Mouse (Mus musculus): ENCODE results near the gene Gm11444. TPM values are rescaled to one million over a fixed set of nuclear protein-coding genes. Genes with fewer than 3 reads are reported as not detected.

The Gm11444 gene
- polyA plus RNA-seq, 1 experiment from 2014 or later = not detected

DNA sequence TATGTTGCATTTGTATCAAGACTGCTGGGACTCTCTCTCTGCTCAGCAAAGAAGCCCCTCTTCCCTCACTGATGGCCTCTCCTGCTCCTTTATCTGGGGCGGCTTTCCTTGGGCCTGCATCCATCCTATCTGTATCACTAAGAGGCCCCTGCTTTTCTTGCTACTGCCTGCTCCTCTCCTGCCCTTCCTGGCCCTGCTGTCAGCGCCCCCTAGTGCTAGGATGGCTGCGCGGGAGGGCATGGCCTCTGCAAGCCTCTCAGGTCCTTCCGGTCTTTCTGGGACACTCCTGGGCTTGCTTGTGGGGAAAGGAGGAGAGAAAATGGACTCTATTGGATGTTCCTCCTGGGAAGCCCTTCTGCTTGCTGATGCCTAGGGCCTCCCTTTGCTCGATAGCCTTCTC is 27.0 kb downstream of the Gm11444 start:
- DNase-seq (peak; percentile 89), ATAC-seq (peak; percentile 61; the same call in 1 of the 2 replicates)
- no peaks in the 10 kb centered on the region for H3K4me1 ChIP-seq (ENCODE audit: insufficient read depth)
- TF ChIP-seq CTCF (IDR thresholded peaks at IDR 0.05; ENCODE audit: low read depth) (peak; percentile 97), EP300 (IDR thresholded peaks at IDR 0.05; ENCODE audit: low read depth) (no peak)
- no peak overlapping the region for H3K27ac ChIP-seq (ENCODE audit: low read depth)
- WGBS (ENCODE audit: insufficient replicate concordance) = 13% methylated on average over 6 of the region's 6 CpGs
- H3K4me2 ChIP-seq (ENCODE audit: low read depth, low read length) = no peak overlapping the region
- H3K9me3 ChIP-seq (ENCODE audit: low read length) = no peaks in the 10 kb centered on the region
- H3K36me3 ChIP-seq (replicated peaks; ENCODE audit: insufficient read depth, low read length) = no peaks in the 10 kb centered on the region
- H3K4me3 ChIP-seq (ENCODE audit: low read depth, low read length) = no peak overlapping the region
- peaks cover 38% of the 10 kb centered on the region for H3K27me3 ChIP-seq (ENCODE audit: insufficient read depth, low read length)
- no peak overlapping the region for H3K9ac ChIP-seq (replicated peaks)

DNA sequence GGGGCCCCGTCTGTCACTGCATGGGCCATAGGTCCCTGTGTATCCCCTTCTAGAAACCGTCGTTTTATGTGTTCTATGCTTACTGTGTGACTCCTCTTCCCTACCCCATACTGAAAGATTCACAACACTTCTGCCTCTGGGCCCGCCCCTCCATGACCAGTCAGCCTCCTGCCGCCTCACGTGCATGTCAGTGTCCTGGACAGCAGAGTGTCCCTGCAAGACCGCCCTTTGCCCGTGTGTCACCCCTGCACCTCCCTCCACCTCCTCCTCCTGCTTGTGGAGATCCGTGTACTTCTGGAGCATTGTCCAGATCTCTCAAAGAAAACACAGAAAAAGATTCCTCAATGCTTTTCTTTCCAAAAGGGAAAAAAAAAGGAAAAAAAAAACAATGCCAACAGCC is 28.5 kb downstream of the Gm11444 start:
- Histone ChIP-seq H3K27me3 (ENCODE audit: insufficient read depth, low read length) (peaks cover 24% of the 10 kb centered on the region), H3K27ac (ENCODE audit: low read depth) (no peak overlapping the region), H3K4me2 (ENCODE audit: low read depth, low read length) (no peak overlapping the region), H3K4me1 (ENCODE audit: insufficient read depth) (no peaks in the 10 kb centered on the region), H3K9ac (replicated peaks) (no peak overlapping the region), H3K36me3 (replicated peaks; ENCODE audit: insufficient read depth, low read length) (no peaks in the 10 kb centered on the region), H3K4me3 (ENCODE audit: low read depth, low read length) (no peak overlapping the region), H3K9me3 (ENCODE audit: low read length) (no peaks in the 10 kb centered on the region)
- 72% methylated on average over 9 of the region's 9 CpGs for WGBS (ENCODE audit: insufficient replicate concordance)
- DNase-seq (no peak), ATAC-seq (no peak)
- TF ChIP-seq EP300 (IDR thresholded peaks at IDR 0.05; ENCODE audit: low read depth) (no peak), CTCF (IDR thresholded peaks at IDR 0.05; ENCODE audit: low read depth) (no peak)

- Histone ChIP-seq H3K9ac (replicated peaks) (no peak overlapping the region), H3K36me3 (replicated peaks; ENCODE audit: insufficient read depth, low read length) (no peaks in the 10 kb centered on the region), H3K27me3 (ENCODE audit: insufficient read depth, low read length) (peaks cover 17% of the 10 kb centered on the region), H3K4me2 (ENCODE audit: low read depth, low read length) (no peak overlapping the region), H3K4me1 (ENCODE audit: insufficient read depth) (no peaks in the 10 kb centered on the region), H3K27ac (ENCODE audit: low read depth) (no peak overlapping the region), H3K4me3 (ENCODE audit: low read depth, low read length) (no peak overlapping the region), H3K9me3 (ENCODE audit: low read length) (no peaks in the 10 kb centered on the region)
- ATAC-seq = no peak
- TF ChIP-seq EP300 (IDR thresholded peaks at IDR 0.05; ENCODE audit: low read depth) (no peak), CTCF (IDR thresholded peaks at IDR 0.05; ENCODE audit: low read depth) (no peak)
- no peak for DNase-seq
- 82% methylated on average over 3 of the region's 3 CpGs for WGBS (ENCODE audit: insufficient replicate concordance)
Observed at GRCm38 (mm10) chr11:85820959-85821358, 29.2 kb downstream of the Gm11444 start.

DNA sequence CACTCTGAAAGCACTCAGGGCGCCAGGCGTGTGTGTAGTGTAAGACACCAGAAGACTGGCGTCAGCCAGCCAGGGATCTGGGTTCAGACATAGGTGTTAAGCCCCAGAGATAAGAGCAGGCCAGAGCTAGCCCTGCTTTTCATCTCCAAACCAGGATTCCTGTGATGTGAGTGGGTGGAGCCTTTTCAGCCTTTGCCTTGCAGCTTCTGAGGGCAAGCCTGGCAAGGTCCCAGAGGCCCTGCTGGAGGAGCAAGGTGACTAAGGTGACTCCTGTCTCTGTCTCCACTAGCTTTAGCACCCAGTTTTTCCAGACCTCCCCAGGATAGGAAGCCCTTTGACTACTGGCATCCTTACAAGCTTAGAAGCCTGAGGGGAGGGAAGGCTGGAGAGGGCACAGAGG is 31.7 kb downstream of the Gm11444 start:
- Histone ChIP-seq H3K27ac (ENCODE audit: low read depth) (no peak overlapping the region), H3K9ac (replicated peaks) (no peak overlapping the region), H3K9me3 (ENCODE audit: low read length) (no peaks in the 10 kb centered on the region), H3K4me2 (ENCODE audit: low read depth, low read length) (no peak overlapping the region), H3K4me3 (ENCODE audit: low read depth, low read length) (no peak overlapping the region), H3K27me3 (ENCODE audit: insufficient read depth, low read length) (peaks cover 20% of the 10 kb centered on the region; the same call in 1 of the 2 replicates), H3K36me3 (replicated peaks; ENCODE audit: insufficient read depth, low read length) (no peaks in the 10 kb centered on the region), H3K4me1 (ENCODE audit: insufficient read depth) (no peaks in the 10 kb centered on the region)
- ATAC-seq = no peak
- 68% methylated on average over 3 of the region's 3 CpGs for WGBS (ENCODE audit: insufficient replicate concordance)
- no peak for TF ChIP-seq EP300 (IDR thresholded peaks at IDR 0.05; ENCODE audit: low read depth)
- no peak for TF ChIP-seq CTCF (IDR thresholded peaks at IDR 0.05; ENCODE audit: low read depth)
- no peak for DNase-seq

DNA sequence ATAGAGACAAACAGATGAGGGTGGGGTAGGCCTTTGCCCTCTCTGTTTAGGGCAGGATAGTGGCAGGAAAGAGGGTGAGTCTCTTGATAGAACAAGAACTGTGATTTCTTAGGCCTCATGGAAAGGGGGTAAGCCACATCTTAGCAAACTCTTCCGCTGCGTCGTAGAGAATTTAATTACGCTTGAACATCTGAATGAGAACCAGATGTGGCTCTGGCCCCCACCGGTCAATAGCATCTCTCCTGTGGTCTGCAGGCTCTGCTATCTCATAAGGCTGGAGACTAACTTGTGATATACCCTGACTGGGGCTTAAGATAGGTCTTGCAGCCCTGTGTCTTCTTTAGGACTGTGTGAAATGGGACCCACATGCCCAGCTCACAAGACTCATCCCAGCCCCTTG is 33.7 kb downstream of the Gm11444 start:
- DNase-seq (no peak), ATAC-seq (no peak)
- Histone ChIP-seq H3K36me3 (replicated peaks; ENCODE audit: insufficient read depth, low read length) (no peaks in the 10 kb centered on the region), H3K9me3 (ENCODE audit: low read length) (no peaks in the 10 kb centered on the region), H3K27me3 (ENCODE audit: insufficient read depth, low read length) (peaks cover 22% of the 10 kb centered on the region), H3K4me3 (ENCODE audit: low read depth, low read length) (no peak overlapping the region), H3K4me2 (ENCODE audit: low read depth, low read length) (no peak overlapping the region), H3K27ac (ENCODE audit: low read depth) (no peak overlapping the region), H3K9ac (replicated peaks) (no peak overlapping the region), H3K4me1 (ENCODE audit: insufficient read depth) (peaks cover 15% of the 10 kb centered on the region)
- no peak for TF ChIP-seq CTCF (IDR thresholded peaks at IDR 0.05; ENCODE audit: low read depth)
- 81% methylated on average over 5 of the region's 5 CpGs for WGBS (ENCODE audit: insufficient replicate concordance)

DNA sequence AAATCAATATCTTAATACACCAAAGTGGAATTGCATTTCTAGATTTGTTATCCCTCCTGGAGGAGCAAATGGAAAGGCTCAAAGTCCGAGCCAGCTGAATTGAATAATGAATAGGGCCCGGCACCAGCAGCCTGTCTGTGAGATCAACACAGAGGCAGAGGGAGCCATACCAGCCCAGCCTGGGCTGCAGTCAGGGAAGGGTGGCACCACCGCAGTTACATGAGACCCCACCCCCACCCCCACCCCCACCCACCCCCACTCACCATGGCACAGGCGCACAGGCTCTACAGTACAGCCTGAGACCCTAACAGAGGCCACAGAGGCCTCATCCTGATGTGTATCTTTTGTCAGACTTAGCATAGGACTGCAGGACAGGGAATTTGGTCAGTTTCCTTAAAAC is 35.5 kb downstream of the Gm11444 start:
- no peak for TF ChIP-seq EP300 (IDR thresholded peaks at IDR 0.05; ENCODE audit: low read depth)
- no peak for TF ChIP-seq CTCF (IDR thresholded peaks at IDR 0.05; ENCODE audit: low read depth)

More for the DNA sequence above, 35.5 kb downstream of the Gm11444 start:
- DNase-seq = no peak
- no peaks in the 10 kb centered on the region for H3K9me3 ChIP-seq (ENCODE audit: low read length)
- no peak for ATAC-seq
- no peak overlapping the region for H3K27ac ChIP-seq (ENCODE audit: low read depth)
- no peak overlapping the region for H3K4me3 ChIP-seq (ENCODE audit: low read depth, low read length)
- WGBS (ENCODE audit: insufficient replicate concordance) = 64% methylated on average over 4 of the region's 4 CpGs
- H3K27me3 ChIP-seq (ENCODE audit: insufficient read depth, low read length) = peaks cover 21% of the 10 kb centered on the region
- H3K36me3 ChIP-seq (replicated peaks; ENCODE audit: insufficient read depth, low read length) = no peaks in the 10 kb centered on the region
- H3K9ac ChIP-seq (replicated peaks) = no peak overlapping the region
- H3K4me1 ChIP-seq (ENCODE audit: insufficient read depth) = peaks cover 19% of the 10 kb centered on the region
- H3K4me2 ChIP-seq (ENCODE audit: low read depth, low read length) = no peak overlapping the region

All from liver, postnatal 0 days (tissue).